Mouse (Mus musculus): Measurements from ENCODE around the gene Ces1a.

Ces1a gene

GRCm38 (mm10) chr8:92984376-92984775, 63.6 kb downstream of the Ces1a start:
- 45% methylated on average over 2 of the region's 2 CpGs for WGBS

GRCm38 (mm10) chr8:92982491-92982890, 65.5 kb downstream of the Ces1a start:
- 87% methylated on average over 3 of the region's 3 CpGs for WGBS

GRCm38 (mm10) chr8:92976656-92977055, 71.3 kb downstream of the Ces1a start:
- WGBS, result 82% methylated on average over 5 of the region's 5 CpGs

- 39% methylated on average over 5 of the region's 5 CpGs for WGBS
Observed at GRCm38 (mm10) chr8:92972949-92973348, 75.0 kb downstream of the Ces1a start.

All from cerebral cortex, adult 2 months (tissue).